Mouse (Mus musculus) G1E (cell line): ENCODE results near the gene Creb3l1.

Experiments used
- CTCF ChIP-seq: IDR thresholded peaks from 2 replicates; pipeline ENCODE4 v1.5.1; 2012; ENCODE audit warnings: low read depth, low read length, inconsistent platforms, mixed read lengths
- GATA1 ChIP-seq: IDR thresholded peaks from 2 replicates; pipeline ENCODE4 v1.6.1; 2012; ENCODE audit warnings: borderline replicate concordance, low read length, inconsistent platforms, mixed read lengths

- TF ChIP-seq CTCF = no peak
- TF ChIP-seq GATA1 = no peak
Measured at GRCm38 (mm10) chr2:91950275-91951085, 73.8 kb downstream of the Creb3l1 start.
